Mouse (Mus musculus) testis, postnatal 10 days (tissue): Measurements from ENCODE around the gene Traip.
A peak's percentile ranks its signal among the peaks of the same experiment; 100 is the strongest.
"Not testable (repeated sequence)": the region's sequence is repeated elsewhere in the genome, so short reads cannot be mapped to it uniquely, and the experiment has no call there.

Source experiments
- DNase-seq: peaks from one replicate; pipeline ENCODE4 v3.0.0; 2021; ENCODE audit warnings: low spot score

Traip gene

DNA sequence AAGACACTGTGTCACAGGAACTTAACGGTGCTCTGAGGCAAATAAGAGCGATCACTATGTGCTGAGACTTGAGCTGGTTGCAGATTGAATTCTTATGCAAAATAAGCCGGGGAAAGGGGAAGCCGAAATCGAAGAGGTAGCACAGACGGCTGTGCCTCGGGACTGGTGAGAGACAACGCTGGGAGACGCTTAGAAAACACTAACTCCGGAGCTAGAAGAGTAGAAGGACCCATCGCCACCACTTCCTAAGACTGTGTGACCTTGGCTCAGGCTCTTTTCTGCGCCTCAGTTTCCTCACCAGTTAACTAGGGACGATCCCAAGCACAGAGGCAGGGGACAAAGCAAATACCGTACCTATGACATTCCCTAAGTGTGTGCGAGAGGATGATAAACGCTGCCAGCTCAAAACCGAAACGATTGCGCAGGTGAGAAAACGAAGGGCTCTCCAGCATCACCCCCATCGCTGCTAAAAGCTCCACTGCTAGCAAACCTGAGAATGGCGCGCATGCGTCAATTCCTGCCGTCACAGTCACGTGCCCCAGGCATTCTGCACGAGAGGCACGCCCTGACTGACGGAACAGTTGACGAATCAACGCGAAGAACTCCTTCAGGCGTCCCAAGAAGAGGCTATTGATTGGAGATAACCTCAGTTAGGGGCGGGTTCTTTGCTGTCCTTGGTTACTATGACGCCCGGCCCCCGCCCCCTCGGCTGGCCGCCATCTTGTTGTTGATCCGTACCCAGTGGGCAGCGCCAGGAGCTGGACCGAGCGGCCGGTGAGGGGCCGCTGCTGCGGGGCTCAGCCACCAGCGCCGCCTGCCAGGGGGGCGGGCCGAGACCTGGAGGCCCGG is 52.2 kb downstream of the Traip start, which contains the start of gene Ip6k1:
TSS of gene Ip6k1 (plus strand) at position 580 of the 849 bp plus-strand sequence.
- peak; percentile 100 for DNase-seq

DNA sequence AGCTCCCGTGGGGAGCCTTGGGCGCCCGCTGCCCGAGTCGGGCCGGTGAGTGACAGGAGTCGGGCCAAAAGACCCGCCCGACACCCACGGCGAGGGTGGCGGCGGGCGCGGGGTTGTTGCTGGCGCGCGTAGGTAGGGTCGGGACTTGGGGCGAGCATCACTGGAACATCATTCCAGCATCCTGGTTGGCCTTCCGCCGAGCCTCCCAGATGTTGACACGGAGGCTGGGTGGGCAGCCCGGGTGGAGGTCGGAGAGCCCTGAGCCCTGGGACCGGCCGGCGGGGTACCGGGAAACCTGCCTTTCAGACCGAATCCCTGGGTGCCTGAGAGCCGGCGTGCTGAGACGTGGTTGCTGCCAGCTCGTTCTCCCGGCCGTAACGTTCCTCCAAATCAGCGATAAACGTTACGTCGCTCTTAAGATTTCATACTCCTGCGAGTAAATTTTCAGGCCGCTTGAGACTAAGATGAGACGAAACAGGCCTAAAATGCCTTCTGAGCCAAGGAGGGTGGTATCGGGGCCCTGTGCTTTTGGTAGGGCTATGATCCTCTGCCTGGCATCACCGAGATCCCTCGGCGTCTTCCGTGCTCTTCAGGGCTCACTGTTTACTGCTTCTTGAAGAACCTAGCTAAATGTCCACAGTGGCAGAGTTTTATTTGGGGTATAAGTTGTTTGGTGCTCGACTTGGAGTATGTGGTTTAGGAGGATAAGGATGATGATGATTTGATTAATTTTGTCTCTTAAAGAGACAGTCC is 53.0 kb downstream of the Traip start:
- DNase-seq: peak; percentile 76

DNA sequence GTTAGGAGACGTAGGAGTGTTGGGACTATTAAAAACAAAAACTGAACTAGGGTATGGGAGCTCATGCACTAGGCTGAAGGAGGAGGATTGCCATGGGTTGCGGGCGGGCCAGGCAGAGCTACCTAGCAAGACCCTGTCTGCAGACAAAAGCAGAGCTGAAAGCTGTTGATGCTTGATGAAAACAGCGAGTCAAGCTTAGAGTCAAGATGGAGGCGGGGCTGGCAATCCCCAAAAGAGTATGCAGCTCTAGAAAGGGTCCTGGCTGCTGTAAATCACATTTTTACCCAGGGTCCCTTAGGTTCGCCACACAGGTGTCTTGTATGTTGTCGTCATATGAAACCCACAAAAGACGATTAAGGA is 53.6 kb downstream of the Traip start:
- DNase-seq: peak; percentile 45

DNA sequence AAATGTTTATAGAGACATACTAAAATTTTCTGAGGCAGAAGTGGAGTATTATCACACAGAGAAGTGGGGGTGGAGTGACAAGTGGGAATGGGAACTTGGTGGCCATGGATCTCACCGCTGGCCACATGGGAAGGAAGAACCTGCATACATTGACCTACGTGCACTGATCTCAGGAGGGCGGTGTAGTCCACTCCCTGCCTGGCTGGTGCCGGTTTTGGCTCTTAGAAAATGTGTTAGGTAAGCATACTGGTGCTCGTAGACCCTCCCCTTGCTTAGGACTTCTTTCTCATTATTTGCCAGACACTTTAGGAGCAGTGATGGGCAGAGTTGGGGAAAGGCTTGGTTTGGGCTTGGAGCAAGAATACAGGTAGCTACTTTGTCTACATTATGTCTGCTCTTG is 58.1 kb downstream of the Traip start:
- DNase-seq: no peak

DNA sequence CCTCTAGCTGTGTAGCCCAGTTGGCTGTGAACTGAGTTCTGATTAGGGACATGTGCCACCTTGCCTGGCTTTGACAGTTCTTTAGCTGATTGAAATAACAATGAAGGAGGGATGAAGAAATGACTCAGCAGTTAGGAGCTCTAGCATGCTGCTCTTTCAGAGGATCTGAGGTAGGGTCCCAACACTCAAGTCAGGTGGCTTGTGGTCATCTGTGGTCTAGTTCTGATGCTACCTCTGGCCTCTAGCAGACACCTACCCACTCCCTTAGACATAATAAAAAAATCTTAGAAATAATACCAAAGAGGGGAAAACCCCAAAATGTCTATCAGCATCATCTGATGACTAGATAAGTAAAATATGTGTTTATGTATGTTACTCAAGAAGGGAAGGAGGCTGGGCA is 60.4 kb downstream of the Traip start:
- no peak for DNase-seq

DNA sequence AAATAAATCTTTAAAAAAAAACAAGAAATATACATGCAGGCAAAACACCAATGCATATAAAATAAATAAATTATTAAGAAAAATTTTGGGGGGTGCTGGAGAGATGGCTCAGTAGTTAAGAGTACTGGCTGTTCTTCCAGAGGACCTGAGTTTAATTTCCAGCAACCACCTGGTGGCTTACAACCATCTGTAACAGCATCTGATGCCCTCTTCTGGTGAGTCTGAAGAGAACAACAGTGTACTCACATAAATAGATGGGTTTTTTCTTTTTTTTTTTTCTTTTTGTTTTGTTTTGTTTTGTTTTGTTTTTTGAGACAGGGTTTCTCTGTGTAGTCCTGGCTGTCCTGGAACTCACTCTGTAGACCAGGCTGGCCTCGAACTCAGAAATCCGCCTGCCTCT is 63.6 kb downstream of the Traip start:
- DNase-seq: not testable (repeated sequence)

DNA sequence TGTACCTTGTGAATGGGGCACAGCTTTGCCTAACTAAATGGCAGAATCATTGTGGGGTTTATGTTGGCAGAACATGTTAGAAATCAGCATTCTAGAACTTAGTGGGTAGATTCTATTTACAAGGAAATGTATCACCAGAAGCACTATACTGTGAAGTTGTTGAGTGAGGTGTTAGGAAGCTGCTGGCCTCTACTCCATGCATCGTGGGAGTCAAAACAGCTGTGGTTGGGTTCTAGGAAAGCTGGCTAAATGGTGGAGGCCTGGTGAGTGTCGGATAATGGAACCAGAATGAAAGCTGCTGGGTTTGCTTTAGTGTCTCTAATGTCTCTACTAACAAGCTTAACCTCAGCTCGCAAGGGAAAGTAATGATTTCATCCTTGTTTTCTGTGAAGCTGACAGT is 67.2 kb downstream of the Traip start:
- no peak for DNase-seq

DNA sequence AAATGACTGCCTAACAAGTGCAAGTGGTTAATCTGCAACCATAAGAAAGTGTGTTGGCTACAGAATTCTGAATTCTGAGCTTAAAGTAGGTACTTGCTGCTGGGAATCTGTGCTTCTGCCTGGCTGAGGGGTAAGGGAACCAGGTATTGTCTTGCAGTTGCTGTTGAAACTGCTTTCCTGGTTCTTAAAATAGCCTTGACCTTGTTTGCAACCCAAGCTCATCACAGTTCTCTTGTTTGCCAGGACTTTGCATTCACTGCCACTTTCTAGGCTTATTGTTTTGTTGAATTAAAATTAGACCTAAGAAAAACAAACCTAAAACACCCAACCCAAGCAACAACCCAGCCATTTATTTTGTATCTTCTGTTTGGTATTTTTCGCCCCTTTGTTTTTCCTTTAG is 70.8 kb downstream of the Traip start:
- DNase-seq: no peak
